Mouse (Mus musculus) MEL (cell line): ENCODE results near the gene Gstt3. TPM values are rescaled to one million over a fixed set of nuclear protein-coding genes. Genes with fewer than 3 reads are reported as not detected.
"Not testable (repeated sequence)": the region's sequence is repeated elsewhere in the genome, so short reads cannot be mapped to it uniquely, and the experiment has no call there.

Experiments used
- DNase-seq: peaks from one replicate; pipeline ENCODE4 v3.0.0; 2011; ENCODE audit warnings: low read depth, low spot score
- H3K27ac ChIP-seq: 2 replicates; pipeline ENCODE4 v1.5.1; 2012; ENCODE audit warnings: low read depth, mild to moderate bottlenecking, control low read depth, low read length, moderate library complexity; ENCODE audit not compliant: control insufficient read depth
- H3K27me3 ChIP-seq, 2 experiments: fragments of 150-350 bp in 1 of 2; sonication (generic) in 1 of 2; 2 replicates each; pipeline ENCODE4 v1.6.1; 2012; ENCODE audit warnings: low read length in 2 of 2, mild to moderate bottlenecking in 2 of 2, improper control_type of control experiment in 1 of 2, moderate library complexity in 1 of 2; ENCODE audit not compliant: insufficient read depth in 2 of 2, control insufficient read depth in 1 of 2
- H3K36me3 ChIP-seq, 2 experiments: 2 replicates each; pipeline ENCODE4 v1.6.1; 2012 to 2014; ENCODE audit warnings: low read length in 2 of 2, improper control_type of control experiment in 1 of 2, inconsistent platforms in 1 of 2, mild to moderate bottlenecking in 1 of 2; ENCODE audit not compliant: insufficient read depth in 2 of 2, control insufficient read depth in 1 of 2
- H3K4me1 ChIP-seq, 2 experiments: fragments of 150-350 bp in 1 of 2; sonication (generic) in 1 of 2; 2 replicates each; pipeline ENCODE4 v1.6.1; 2012; ENCODE audit warnings: low read length in 2 of 2, improper control_type of control experiment in 1 of 2, mild to moderate bottlenecking in 1 of 2; ENCODE audit not compliant: insufficient read depth in 2 of 2, control insufficient read depth in 1 of 2
- H3K4me3 ChIP-seq, 2 experiments: fragments of 150-350 bp in 1 of 2; sonication (generic) in 1 of 2; 2 replicates each; pipeline ENCODE4 v1.5.1; 2012; ENCODE audit warnings: low read depth in 2 of 2, low read length in 2 of 2, mild to moderate bottlenecking in 2 of 2, moderate library complexity in 2 of 2, control low read depth in 1 of 2, improper control_type of control experiment in 1 of 2; ENCODE audit not compliant: control insufficient read depth in 1 of 2, insufficient read depth in 1 of 2
- H3K79me2 ChIP-seq: 2 replicates; pipeline ENCODE4 v1.6.1; 2012; ENCODE audit warnings: mild to moderate bottlenecking, low read length, moderate library complexity; ENCODE audit not compliant: control insufficient read depth, poor library complexity, insufficient read depth
- H3K9ac ChIP-seq: 2 replicates; pipeline ENCODE4 v1.6.1; 2012; ENCODE audit warnings: low read depth, mild to moderate bottlenecking, control low read depth, low read length, moderate library complexity; ENCODE audit not compliant: control insufficient read depth, poor library complexity, severe bottlenecking
- H3K9me3 ChIP-seq: fragments of 150-350 bp; sonication (generic); replicated peaks from 2 replicates; pipeline ENCODE4 v1.6.1; 2012; ENCODE audit warnings: mild to moderate bottlenecking, low read length, improper control_type of control experiment, moderate library complexity; ENCODE audit not compliant: insufficient read depth
- CHD1 ChIP-seq: IDR thresholded peaks from 2 replicates; pipeline ENCODE4 v1.6.1; 2012; ENCODE audit warnings: low read depth, mild to moderate bottlenecking, inconsistent platforms, low read length, improper control_type of control experiment
- CHD2 ChIP-seq: IDR thresholded peaks from 2 replicates; pipeline ENCODE4 v1.6.1; 2011; ENCODE audit warnings: low read length, improper control_type of control experiment
- E2F4 ChIP-seq: IDR thresholded peaks from 2 replicates; pipeline ENCODE4 v1.6.1; 2011; ENCODE audit warnings: low read depth, low read length, improper control_type of control experiment, borderline replicate concordance
- ELF1 ChIP-seq: IDR thresholded peaks from 2 replicates; pipeline ENCODE4 v1.6.1; 2014; ENCODE audit warnings: low read depth, mild to moderate bottlenecking, inconsistent platforms, low read length, improper control_type of control experiment, moderate library complexity
- ETS1 ChIP-seq: IDR thresholded peaks from 2 replicates; pipeline ENCODE4 v1.6.1; 2012; ENCODE audit warnings: low read depth, mild to moderate bottlenecking, inconsistent platforms, low read length, improper control_type of control experiment, moderate library complexity
- GATA1 ChIP-seq: IDR thresholded peaks from 2 replicates; pipeline ENCODE4 v1.6.1; 2011; ENCODE audit warnings: low read depth, low read length, improper control_type of control experiment
- HCFC1 ChIP-seq: IDR thresholded peaks from 2 replicates; pipeline ENCODE4 v1.6.1; 2012; ENCODE audit warnings: low read depth, mild to moderate bottlenecking, inconsistent platforms, low read length, improper control_type of control experiment, moderate library complexity
- MAFK ChIP-seq: IDR thresholded peaks from 2 replicates; pipeline ENCODE4 v1.6.1; 2011; ENCODE audit warnings: low read depth, mild to moderate bottlenecking, low read length, improper control_type of control experiment, borderline replicate concordance
- MAX ChIP-seq: IDR thresholded peaks from 2 replicates; pipeline ENCODE4 v1.6.1; 2011; ENCODE audit warnings: low read length, improper control_type of control experiment
- MAZ ChIP-seq: IDR thresholded peaks from 2 replicates; pipeline ENCODE4 v1.6.1; 2012; ENCODE audit warnings: low read depth, mild to moderate bottlenecking, inconsistent platforms, low read length, improper control_type of control experiment
- MXI1 ChIP-seq: IDR thresholded peaks from 2 replicates; pipeline ENCODE4 v1.6.1; 2011; ENCODE audit warnings: mild to moderate bottlenecking, low read depth, low read length, improper control_type of control experiment
- POLR2A ChIP-seq, 2 experiments: IDR thresholded peaks; 2 replicates each; pipeline ENCODE4 v1.6.1; 2011 to 2012; ENCODE audit warnings: low read length in 2 of 2, mild to moderate bottlenecking in 2 of 2, control low read depth in 1 of 2, improper control_type of control experiment in 1 of 2, low read depth in 1 of 2, moderate library complexity in 1 of 2; ENCODE audit not compliant: control insufficient read depth in 1 of 2, insufficient read depth in 1 of 2, poor library complexity in 1 of 2
- POLR2AphosphoS2 ChIP-seq: IDR thresholded peaks from 2 replicates; pipeline ENCODE4 v1.6.1; 2011; ENCODE audit warnings: low read length, improper control_type of control experiment
- POLR2AphosphoS5 ChIP-seq: IDR thresholded peaks from 2 replicates; pipeline ENCODE4 v1.6.1; 2012; ENCODE audit warnings: low read depth, borderline replicate concordance, mild to moderate bottlenecking, inconsistent platforms, low read length, moderate library complexity, mixed read lengths
- RAD21 ChIP-seq: IDR thresholded peaks from 2 replicates; pipeline ENCODE4 v1.6.1; 2011; ENCODE audit warnings: mild to moderate bottlenecking, low read depth, low read length, improper control_type of control experiment
- RCOR1 ChIP-seq: IDR thresholded peaks from 2 replicates; pipeline ENCODE4 v1.6.1; 2012; ENCODE audit warnings: low read depth, mild to moderate bottlenecking, inconsistent platforms, low read length, improper control_type of control experiment
- SIN3A ChIP-seq: IDR thresholded peaks from 2 replicates; pipeline ENCODE4 v1.6.1; 2012; ENCODE audit warnings: low read length, improper control_type of control experiment, inconsistent platforms
- SMC3 ChIP-seq: IDR thresholded peaks from 2 replicates; pipeline ENCODE4 v1.6.1; 2011; ENCODE audit warnings: low read depth, low read length, improper control_type of control experiment
- TAL1 ChIP-seq: IDR thresholded peaks from 2 replicates; pipeline ENCODE4 v1.6.1; 2012; ENCODE audit warnings: mild to moderate bottlenecking, inconsistent platforms, low read length, moderate library complexity, mixed read lengths
- TBP ChIP-seq: IDR thresholded peaks from 2 replicates; pipeline ENCODE4 v1.8.0; 2011; ENCODE audit warnings: low read depth, low read length, improper control_type of control experiment
- TCF12 ChIP-seq: IDR thresholded peaks from 2 replicates; pipeline ENCODE4 v1.6.1; 2014; ENCODE audit warnings: low read depth, mild to moderate bottlenecking, inconsistent platforms, low read length, improper control_type of control experiment, moderate library complexity
- UBTF ChIP-seq: IDR thresholded peaks from 2 replicates; pipeline ENCODE4 v1.6.1; 2012; ENCODE audit warnings: low read depth, mild to moderate bottlenecking, inconsistent platforms, low read length, improper control_type of control experiment, moderate library complexity, borderline replicate concordance; ENCODE audit not compliant: insufficient read depth
- USF1 ChIP-seq: IDR thresholded peaks from 2 replicates; pipeline ENCODE4 v1.6.1; 2014; ENCODE audit warnings: low read depth, mild to moderate bottlenecking, inconsistent platforms, low read length, improper control_type of control experiment, moderate library complexity
- ZNF384 ChIP-seq: IDR thresholded peaks from 2 replicates; pipeline ENCODE4 v1.6.1; 2012; ENCODE audit warnings: low read depth, mild to moderate bottlenecking, inconsistent platforms, low read length, improper control_type of control experiment
- polyA plus RNA-seq, 2 experiments: library from polyadenylated mRNA; stranded (reverse) in 1 of 2; unstranded in 1 of 2; fragments of >175 nt in 1 of 2; fragments of >200 nt in 1 of 2; gene quantifications; 2 replicates each; pipeline versions ENCODE4 v1.2.1 to v1.2.4; 2012; ENCODE audit warnings: low replicate concordance in 2 of 2, low read depth in 1 of 2; ENCODE audit not compliant: insufficient read length in 2 of 2, insufficient read depth in 1 of 2, missing spikeins in 1 of 2
- total RNA-seq: library from RNA; depleted of rRNA; stranded (reverse); fragments of 300-350 nt; gene quantifications from 2 replicates; pipeline ENCODE4 v1.2.3, GENCODE M21; 2012

Gene Gstt3
- total and polyA plus RNA-seq, 3 experiments: 4.0 to 10.2 TPM; not detected in 1

DNA sequence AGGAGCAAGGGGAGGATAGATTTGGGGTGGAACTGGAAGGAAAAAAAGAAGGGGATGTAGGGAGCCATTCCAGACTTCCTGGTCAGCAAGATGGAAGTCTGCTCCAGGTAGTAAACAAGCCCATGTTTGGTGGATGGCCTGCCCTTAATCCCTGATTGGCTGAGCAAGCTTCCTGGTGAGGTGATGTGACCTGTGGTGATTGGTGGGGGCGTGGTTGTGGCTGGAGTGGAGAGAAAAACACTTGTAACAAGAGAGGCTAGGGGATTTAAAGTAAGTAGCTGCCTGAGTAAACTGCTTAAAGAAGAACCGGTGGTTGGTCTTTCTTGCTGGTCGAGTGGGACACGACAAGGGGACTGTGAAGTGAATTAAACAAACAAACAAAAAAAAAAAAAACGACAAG lies 13.5 kb downstream of the Gstt3 start:
- Histone ChIP-seq H3K79me2 (peaks cover 10% of the 10 kb centered on the region), H3K4me1 (peaks cover 8 to 27% of the 10 kb centered on the region in 2 experiments; a peak in 3 of 4 replicates), H3K4me3 (peak overlapping the region; percentile 34 to 67; a peak in 3 of 4 replicates), H3K36me3 (peaks cover 0 to 14% of the 10 kb centered on the region in 2 experiments; a peak in 2 of 4 replicates)
- not testable (repeated sequence) for H3K27ac ChIP-seq, H3K9me3 ChIP-seq, H3K9ac ChIP-seq, H3K27me3 ChIP-seq
- peak; percentile 45; the same call in 1 of the 2 replicates for TF ChIP-seq ELF1
- TF ChIP-seq SIN3A: peak; percentile 58
- peak; percentile 48 for DNase-seq

DNA sequence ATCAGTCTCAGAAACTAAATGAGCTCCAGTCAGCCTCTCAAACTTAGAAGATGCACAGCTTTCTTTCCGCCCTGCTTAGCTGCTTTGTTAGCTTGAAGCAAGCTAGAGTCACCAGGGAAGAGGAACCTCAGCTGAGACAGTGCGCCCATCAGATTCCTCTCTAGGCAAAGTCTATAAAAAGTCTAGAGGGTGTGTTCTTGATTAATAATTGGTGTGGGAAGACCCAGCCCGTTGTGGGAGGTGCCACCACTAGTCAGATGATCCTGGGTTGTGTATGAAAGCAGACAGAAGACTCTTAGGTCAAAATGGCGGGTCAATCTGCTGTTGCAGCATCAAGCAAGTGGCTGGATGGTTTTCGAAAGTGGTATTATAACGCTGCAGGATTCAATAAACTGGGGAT lies 14.4 kb downstream of the Gstt3 start:
- peak; percentile 90 for DNase-seq
- peak overlapping the region; percentile 14 to 67; a peak in 3 of 4 replicates for H3K4me3 ChIP-seq

DNA sequence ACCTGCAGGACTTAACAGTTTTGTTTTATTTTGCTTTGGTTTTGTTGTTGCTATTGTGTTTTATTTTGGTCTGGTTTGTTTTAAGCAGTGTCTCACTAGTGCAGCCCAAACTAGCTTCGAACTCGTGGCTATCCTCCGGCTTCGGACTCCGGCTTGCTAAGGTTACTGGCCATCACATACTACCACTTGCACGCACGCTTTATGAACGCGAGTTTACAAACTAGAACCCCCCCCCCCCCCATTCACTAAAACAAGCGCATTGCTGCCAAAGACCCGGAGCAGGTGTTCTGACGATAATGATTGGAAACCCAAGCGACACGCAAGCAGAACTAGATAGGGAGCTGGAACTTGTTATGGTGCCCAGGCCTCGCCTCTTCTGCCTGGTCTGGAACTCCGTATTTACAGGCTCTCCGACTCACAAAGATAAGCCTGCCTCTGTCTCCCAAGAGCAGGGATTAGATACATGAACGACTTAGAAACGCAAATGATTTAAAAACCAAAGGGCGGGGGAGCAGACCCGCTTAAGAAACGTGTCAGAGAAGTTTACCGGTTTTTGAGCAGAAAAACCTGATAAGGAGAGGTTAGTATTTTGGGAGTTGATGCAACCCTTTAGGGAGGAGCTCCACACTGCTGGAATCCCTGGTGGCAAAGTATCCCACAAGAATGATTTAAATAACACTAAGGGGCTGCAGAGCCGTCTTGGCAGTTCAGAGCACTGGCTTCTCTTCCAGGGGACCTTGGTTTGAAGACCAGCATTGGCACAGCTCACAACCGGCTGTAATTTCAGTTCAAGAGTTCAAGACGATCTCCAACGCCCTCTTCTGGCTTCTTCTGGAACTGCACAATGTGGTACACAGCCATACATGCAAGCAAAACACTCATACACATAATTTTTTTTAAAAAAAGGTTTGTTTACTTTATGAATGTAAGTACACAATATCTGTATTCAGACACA lies 16.4 kb downstream of the Gstt3 start:
- no peaks in the 10 kb centered on the region for H3K27me3 ChIP-seq
- peaks cover 8 to 25% of the 10 kb centered on the region in 2 experiments; a peak in 3 of 4 replicates for H3K4me1 ChIP-seq
- H3K79me2 ChIP-seq: peaks cover 26% of the 10 kb centered on the region
- H3K4me3 ChIP-seq: peak overlapping the region; percentile 71 to 93
- peaks cover 0 to 21% of the 10 kb centered on the region in 2 experiments for H3K36me3 ChIP-seq
- DNase-seq: peak; percentile 96
- H3K9ac ChIP-seq: peak overlapping the region; percentile 88
- H3K9me3 ChIP-seq: no peaks in the 10 kb centered on the region
- peak overlapping the region; percentile 94 for H3K27ac ChIP-seq
- peak; percentile 76; the same call in 1 of the 2 replicates for TF ChIP-seq CHD1
- TF ChIP-seq MAX: no peak
- TF ChIP-seq GATA1: 0 out of 2 replicates have a peak, but pooled peaks have one; percentile 9
- TF ChIP-seq UBTF: no peak
- peak; percentile 41; the same call in 1 of the 2 replicates for TF ChIP-seq SIN3A
- peak; percentile 57 for TF ChIP-seq SMC3
- peak; percentile 58 for TF ChIP-seq RAD21
- TF ChIP-seq MAZ: no peak; the same call in 1 of the 2 replicates
- peak; percentile 91 for TF ChIP-seq MXI1
- no peak for TF ChIP-seq POLR2AphosphoS2
- no peak for TF ChIP-seq CHD2
- TF ChIP-seq E2F4: no peak
- TF ChIP-seq RCOR1: 0 out of 2 replicates have a peak, but pooled peaks have one; percentile 12

More for the DNA sequence above, 14.4 kb downstream of the Gstt3 start:
- H3K4me1 ChIP-seq: peaks cover 8 to 25% of the 10 kb centered on the region in 2 experiments; a peak in 3 of 4 replicates
- H3K36me3 ChIP-seq: peaks cover 0 to 18% of the 10 kb centered on the region in 2 experiments; a peak in 2 of 4 replicates
- H3K9me3 ChIP-seq: no peaks in the 10 kb centered on the region
- peaks cover 14% of the 10 kb centered on the region for H3K79me2 ChIP-seq
- no peaks in the 10 kb centered on the region for H3K27me3 ChIP-seq
- H3K27ac ChIP-seq: peak overlapping the region; percentile 44
- H3K9ac ChIP-seq: peak overlapping the region; percentile 11; the same call in 1 of the 2 replicates
- no peak for TF ChIP-seq E2F4
- no peak for TF ChIP-seq MAFK
- no peak for TF ChIP-seq GATA1
- peak; percentile 59 for TF ChIP-seq TBP
- peak; percentile 59; the same call in 1 of the 2 replicates for TF ChIP-seq POLR2AphosphoS2
- no peak for TF ChIP-seq CHD2
- TF ChIP-seq ELF1: no peak
- no peak for TF ChIP-seq TAL1
- 0 out of 2 replicates have a peak, but pooled peaks have one; percentile 15 for TF ChIP-seq RCOR1
- peak; percentile 42; the same call in 1 of the 2 replicates for TF ChIP-seq MAZ
- TF ChIP-seq USF1: peak; percentile 67
- TF ChIP-seq ZNF384: peak; percentile 26; the same call in 1 of the 2 replicates
- TF ChIP-seq POLR2AphosphoS5: no peak
- TF ChIP-seq MXI1: peak; percentile 50
- TF ChIP-seq ETS1: peak; percentile 65
- TF ChIP-seq HCFC1: peak; percentile 47; the same call in 1 of the 2 replicates
- TF ChIP-seq POLR2A (IDR thresholded peaks at IDR 0.05; ENCODE audit: control insufficient read depth in 1 of 2, insufficient read depth in 1 of 2, low read depth in 1 of 2, low read length in 2 of 2, poor library complexity in 1 of 2): 0 out of 4 replicates have a peak, but pooled peaks of 1 of the 2 experiments have one; percentile 23
- peak; percentile 15; the same call in 1 of the 2 replicates for TF ChIP-seq TCF12
- peak; percentile 50; the same call in 1 of the 2 replicates for TF ChIP-seq SIN3A
- no peak for TF ChIP-seq SMC3
